Mouse (Mus musculus): ENCODE measurements around the gene Polr2i. TPM values are rescaled to one million over a fixed set of nuclear protein-coding genes. Genes with fewer than 3 reads are reported as not detected.
A peak's percentile ranks its signal among the peaks of the same experiment; 100 is the strongest.
"Not testable (repeated sequence)": the region's sequence is repeated elsewhere in the genome, so short reads cannot be mapped to it uniquely, and the experiment has no call there.

Gene Polr2i
- total RNA-seq (2021) = 10 to 100 TPM; 82.1 to 84.3 TPM
- long read RNA-seq, experiment 1, transcript Polr2i-201 (6 exons, 819 nt) = major isoform, 37 of 46 reads
- long read RNA-seq, experiment 1, partial matches to known transcripts = 0 of 46 reads
- long read RNA-seq, experiment 1, other reads (novel, unspliced or antisense) = 4 of 46 reads
- long read RNA-seq, experiment 2, transcript Polr2i-201 (6 exons, 819 nt) = major isoform, 31 of 39 reads
- long read RNA-seq, experiment 2, partial matches to known transcripts = 2 of 39 reads
- long read RNA-seq, experiment 2, other reads (novel, unspliced or antisense) = 3 of 39 reads

GRCm38 (mm10) chr7:30231669-30232454 lies at the start of gene Polr2i, which contains the start of gene Tbcb:
Gene Polr2i (plus strand): TSS chr7:30231948.
Gene Tbcb (minus strand): TSS chr7:30232272.
- DNase-seq (ENCODE audit: low spot score in 2 of 2) = peak; percentile 95 to 96

DNA sequence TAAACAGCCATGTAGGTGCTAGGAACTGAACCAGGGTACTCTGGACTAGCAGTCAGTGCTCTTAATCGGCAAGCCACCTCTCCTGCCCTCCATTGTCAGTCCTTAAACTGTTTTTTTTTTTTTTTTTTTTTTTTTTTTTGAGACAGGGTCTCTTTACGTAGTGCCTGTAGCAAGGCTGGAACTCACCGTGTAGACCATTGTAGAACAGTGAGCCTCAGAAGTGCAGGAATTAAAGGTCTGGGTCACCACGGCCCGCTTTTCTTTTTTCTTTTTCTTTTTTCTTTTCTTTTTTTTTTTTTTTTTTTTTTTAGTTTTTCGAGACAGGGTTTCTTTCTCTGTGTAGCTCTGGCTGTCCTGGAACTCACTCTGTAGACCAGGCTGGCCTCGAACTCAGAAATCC lies 48.6 kb upstream of the Polr2i start:
- DNase-seq (ENCODE audit: low spot score in 2 of 2) = not testable (repeated sequence)

DNA sequence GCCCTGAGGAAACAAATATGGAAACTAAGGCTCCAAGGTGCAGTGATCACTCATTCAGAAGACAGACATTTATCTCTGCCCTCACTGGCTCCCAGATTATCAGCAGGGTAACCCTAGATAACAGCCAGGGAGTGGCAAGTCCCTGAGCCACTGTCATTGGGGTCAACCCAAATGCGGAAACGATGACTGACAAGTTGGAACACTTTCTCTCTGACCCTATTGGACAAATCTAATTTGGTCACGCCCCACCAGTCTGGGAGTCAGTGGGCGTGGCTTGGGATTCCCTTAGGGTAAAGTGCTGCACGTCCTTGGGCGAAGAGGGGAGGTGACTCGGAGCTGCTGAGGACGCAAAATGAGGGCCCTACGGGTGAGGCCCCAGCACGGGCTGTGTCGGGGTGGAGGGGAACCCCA lies 47.9 kb upstream of the Polr2i start, which contains the start of gene Cox7a1:
Cox7a1 (plus strand) TSS at position 266 of the 411 bp plus-strand sequence.
- peak; percentile 64 to 85 for DNase-seq (ENCODE audit: low spot score in 2 of 2)

DNA sequence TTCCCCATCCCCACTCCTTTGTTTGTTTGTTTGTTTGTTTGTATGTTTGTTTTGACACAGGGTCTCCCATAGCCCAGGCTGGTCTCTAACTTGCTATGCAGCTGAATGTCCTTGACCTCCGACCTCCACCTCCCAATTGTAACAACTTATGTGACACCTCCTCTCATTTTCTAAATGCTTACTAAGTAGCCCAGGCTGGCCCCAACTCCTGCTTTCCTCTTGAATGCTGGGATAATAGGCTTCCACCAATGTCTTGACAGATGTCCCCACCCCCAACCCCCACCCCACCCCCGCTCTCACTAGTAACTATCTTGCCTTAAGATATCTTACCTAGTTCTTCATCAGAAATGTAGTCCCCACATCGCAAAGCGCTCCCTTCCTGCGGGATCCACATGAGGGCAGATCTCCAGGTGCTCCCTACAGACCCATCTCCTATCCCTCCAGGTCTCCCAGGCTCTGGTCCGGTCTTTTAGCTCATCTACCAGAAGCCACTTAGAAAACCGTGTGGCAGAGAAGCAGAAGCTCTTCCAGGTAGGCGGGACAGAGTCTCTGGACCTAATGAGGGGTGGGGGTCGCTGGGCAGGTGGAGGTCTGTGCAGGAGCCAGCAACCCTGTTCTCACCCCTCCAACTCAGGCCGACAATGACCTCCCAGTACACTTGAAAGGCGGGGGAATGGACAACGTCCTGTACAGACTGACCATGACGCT lies 47.0 kb upstream of the Polr2i start:
- DNase-seq (ENCODE audit: low spot score in 2 of 2) = no peak

DNA sequence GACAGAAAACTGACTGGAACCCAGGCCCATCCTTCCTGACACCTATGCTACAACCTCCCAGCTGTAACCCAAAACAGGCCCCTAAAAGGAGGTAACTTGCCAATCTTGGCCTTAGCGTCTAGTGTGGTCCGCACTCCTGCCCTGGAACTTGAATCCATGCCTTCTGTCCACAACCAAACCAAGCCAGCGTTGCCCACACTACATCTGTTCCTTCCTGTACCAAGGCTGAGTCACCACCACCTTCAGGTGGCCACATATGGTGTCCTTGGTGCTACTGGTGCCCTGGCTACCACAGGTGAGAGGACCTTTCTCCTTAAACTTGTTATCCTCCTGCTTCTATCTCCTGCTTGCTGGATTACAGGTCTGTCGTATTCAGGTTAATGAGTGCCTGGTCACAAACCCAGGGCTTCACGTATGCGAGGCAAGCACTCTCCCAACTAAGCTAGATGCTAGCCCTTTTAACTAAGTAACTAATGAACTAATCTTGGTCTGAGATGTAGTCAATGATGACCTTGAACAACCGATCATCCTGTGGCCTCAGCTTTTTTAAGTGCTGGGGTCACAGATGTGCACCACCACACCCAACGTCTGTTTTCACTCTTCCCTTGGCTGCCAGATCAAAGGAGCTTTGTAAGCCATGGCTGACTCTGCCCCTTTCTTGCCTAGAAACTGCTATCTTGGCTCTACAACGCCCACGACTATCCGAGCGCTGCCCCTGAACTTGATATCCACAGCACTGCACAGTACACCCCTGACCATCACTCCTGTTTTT lies 43.2 kb upstream of the Polr2i start:
- no peak for DNase-seq (ENCODE audit: low spot score in 2 of 2)

DNA sequence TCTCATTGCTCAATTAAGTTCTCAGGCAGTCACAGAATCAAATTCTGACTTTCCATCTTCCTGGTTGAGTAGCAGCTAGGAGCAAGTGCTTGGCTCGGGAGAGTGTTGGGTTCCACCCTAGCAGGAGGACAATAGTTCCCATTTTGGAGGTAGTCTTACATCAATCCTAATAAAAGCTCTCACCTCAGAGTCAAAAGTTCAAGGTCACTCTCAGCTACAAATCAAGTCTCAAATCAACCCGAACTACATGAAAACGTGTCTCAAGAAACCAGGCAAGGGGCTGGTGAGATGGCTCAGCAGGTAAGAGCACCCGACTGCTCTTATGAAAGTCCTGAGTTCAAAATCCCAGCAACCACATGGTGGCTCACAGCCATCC lies 42.6 kb upstream of the Polr2i start:
- DNase-seq (ENCODE audit: low spot score in 2 of 2) = no peak

DNA sequence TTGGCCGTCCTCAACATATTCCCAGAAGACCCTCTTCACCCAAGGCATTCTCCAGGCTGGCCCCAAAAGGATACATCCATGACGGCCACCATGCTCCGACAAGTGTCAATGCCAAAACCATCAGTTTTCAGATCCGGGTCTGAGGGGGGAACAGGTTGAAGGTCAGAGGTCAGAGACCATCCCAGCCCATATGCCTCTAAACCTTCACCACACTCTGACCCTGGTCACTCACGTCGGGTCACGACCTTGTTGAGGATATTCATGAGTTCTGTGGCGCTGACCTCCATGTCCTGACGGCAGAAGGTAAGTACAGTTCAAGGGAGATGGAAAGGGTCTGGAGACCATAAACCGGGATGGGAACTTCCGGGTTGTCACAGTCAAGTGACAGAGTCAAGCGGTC lies 39.7 kb upstream of the Polr2i start:
- no peak for DNase-seq (ENCODE audit: low spot score in 2 of 2)

- DNase-seq (ENCODE audit: low spot score in 2 of 2) = no peak
These were observed 38.7 kb upstream of the Polr2i start for GRCm38 (mm10) chr7:30193013-30193412.

DNA sequence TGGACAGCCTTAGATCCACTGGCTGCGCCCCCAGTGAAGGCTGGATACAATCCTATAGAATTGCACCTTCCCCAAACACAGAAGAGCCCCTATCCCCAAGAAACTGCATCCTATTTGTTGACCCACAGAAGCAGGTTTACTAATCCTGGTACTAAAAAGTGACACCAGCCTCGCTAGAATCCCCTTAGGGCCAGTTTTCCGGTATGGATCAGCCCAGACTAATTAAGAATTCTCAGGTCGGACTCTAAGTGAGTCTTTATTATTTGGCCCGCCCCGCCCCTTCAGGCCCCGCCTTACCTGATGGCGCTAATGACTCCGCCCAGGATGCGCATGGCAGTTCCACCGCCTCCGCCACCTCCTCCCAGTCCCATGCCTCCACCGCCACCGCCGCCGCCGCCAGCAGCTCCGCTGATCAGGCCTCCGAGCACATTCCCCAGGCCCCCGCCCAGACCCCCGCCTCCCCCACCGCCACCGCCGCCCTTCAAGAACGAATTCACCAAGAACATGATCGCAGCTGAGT lies 38.1 kb upstream of the Polr2i start:
- peak in 1 of 2 experiments; percentile 64 for DNase-seq (ENCODE audit: low spot score in 2 of 2)

DNA sequence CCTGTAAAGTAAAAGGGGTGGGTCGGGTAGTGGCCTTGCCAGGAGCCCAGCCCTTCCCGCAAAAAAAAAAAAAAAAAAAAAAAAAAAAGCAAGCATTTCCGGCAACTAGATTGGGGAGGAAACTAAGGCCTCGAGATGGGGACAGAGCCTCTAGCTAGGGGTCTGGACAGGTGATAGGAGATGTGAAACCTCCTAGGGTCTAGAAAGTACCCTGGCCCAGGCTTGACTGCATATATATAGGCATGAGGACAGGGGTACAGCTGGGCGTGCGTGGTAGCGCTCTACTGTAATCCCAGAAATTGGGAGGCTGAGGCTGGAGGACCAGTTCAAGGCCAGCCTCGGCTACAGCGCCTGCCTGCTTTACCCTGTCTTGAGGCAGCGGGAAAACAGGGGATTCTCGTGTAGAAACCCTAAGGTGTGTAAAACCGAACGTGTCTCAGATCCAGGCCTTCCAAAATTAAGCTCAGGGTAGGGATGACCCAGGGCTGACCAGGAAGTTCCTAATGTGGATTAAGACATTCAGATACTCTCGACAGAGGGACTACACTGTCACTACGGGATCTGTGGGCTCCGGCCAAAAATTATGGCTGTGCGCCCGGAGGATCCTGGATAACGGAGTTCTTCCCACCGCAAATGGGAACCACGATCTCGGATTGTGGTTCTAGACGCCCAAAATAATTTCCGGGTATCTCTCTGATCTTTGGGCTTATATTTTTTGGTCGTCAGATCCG lies 37.5 kb upstream of the Polr2i start:
- no peak for DNase-seq (ENCODE audit: low spot score in 2 of 2)

- peak; percentile 86 to 94 for DNase-seq (ENCODE audit: low spot score in 2 of 2)
These were observed 36.9 kb upstream of the Polr2i start for GRCm38 (mm10) chr7:30194884-30195283.

- DNase-seq (ENCODE audit: low spot score in 2 of 2) = no peak
These were observed 36.3 kb upstream of the Polr2i start for GRCm38 (mm10) chr7:30195461-30195860.

DNA sequence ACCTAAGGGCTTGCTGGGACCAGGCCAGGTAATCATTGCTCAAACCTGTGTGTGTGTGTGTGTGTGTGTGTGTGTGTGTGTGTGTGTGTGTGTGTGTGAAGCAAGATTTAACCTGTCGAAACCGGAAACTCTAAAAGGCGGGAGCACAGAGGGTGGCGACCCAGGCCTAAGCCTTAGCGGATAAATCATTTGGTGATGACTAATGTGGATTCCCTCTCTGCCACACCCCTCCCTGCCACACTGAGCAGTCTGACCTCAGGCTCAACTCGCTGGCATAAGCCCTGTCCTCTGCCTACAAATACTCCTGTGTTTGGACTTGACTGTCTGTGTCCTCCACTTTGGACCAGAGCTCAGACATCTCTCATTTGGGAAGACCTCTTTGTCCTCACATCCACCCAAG lies 35.6 kb upstream of the Polr2i start:
- no peak for DNase-seq (ENCODE audit: low spot score in 2 of 2)

- DNase-seq (ENCODE audit: low spot score in 2 of 2) = no peak
These were observed 34.1 kb upstream of the Polr2i start for GRCm38 (mm10) chr7:30197592-30198129.

DNA sequence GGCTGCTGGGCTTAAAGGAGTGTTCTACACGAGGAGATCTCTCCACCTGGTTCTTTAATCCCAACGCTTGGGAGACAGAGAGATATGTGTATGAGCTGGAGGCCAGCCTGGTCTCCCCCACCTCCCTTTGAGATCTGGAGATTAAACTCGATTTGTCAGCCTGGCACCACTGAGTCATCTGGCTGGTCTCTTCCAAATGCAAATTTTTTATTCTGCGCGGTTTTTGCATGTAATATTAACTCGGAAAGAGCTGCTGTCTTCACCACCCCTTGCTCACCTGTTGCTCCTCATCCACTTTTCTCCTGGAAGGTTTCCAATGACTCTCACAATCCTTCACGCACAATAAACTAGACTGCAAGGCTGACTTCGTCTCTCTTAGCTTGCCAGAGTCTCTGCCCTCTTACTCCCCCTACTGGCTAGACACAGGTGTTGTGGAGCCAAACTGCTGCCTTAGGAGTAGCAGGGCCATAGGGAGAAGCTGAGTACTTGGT lies 33.2 kb upstream of the Polr2i start, which contains the start of gene Capns1:
Capns1 (minus strand) TSS at position 331 of the 491 bp plus-strand sequence.
- DNase-seq (ENCODE audit: low spot score in 2 of 2) = no peak

GRCm38 (mm10) chr7:30199498-30200139 lies 32.1 kb upstream of the Polr2i start:
- DNase-seq (ENCODE audit: low spot score in 2 of 2) = no peak

GRCm38 (mm10) chr7:30200200-30200599 lies 31.5 kb upstream of the Polr2i start:
- DNase-seq (ENCODE audit: low spot score in 2 of 2) = no peak

DNA sequence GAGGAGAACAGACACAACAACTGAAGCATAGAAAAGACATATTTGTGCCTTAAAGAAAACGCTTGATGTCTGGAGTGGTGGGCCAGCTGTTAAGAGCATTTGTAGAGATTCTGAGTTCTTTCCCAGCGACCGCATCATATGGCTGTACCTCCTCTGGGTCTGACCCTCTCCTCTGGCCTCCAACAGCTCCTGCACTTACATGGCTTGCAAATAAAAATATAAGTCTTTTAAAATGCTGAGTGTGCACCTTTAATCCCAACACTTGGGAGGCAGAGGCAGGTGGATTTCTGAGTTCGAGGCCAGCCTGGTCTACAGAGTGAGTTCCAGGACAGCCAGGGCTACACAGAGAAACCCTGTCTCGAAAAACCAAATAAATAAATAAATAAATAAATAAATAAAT lies 31.1 kb upstream of the Polr2i start:
- not testable (repeated sequence) for DNase-seq (ENCODE audit: low spot score in 2 of 2)
